Mouse (Mus musculus) duodenum, adult 2 months (tissue): ENCODE measurements around the gene Stk33. TPM values are rescaled to one million over a fixed set of nuclear protein-coding genes. Genes with fewer than 3 reads are reported as not detected.

Source experiments
- polyA plus RNA-seq: library from polyadenylated mRNA; depleted of rRNA; stranded (reverse); fragments of >200 nt; gene quantifications from 2 replicates; pipeline ENCODE4 v1.2.3, GENCODE M21; 2012; ENCODE audit warnings: low replicate concordance; rRNA removed

Stk33 gene
- polyA plus RNA-seq: not detected in 2 replicates

DNA sequence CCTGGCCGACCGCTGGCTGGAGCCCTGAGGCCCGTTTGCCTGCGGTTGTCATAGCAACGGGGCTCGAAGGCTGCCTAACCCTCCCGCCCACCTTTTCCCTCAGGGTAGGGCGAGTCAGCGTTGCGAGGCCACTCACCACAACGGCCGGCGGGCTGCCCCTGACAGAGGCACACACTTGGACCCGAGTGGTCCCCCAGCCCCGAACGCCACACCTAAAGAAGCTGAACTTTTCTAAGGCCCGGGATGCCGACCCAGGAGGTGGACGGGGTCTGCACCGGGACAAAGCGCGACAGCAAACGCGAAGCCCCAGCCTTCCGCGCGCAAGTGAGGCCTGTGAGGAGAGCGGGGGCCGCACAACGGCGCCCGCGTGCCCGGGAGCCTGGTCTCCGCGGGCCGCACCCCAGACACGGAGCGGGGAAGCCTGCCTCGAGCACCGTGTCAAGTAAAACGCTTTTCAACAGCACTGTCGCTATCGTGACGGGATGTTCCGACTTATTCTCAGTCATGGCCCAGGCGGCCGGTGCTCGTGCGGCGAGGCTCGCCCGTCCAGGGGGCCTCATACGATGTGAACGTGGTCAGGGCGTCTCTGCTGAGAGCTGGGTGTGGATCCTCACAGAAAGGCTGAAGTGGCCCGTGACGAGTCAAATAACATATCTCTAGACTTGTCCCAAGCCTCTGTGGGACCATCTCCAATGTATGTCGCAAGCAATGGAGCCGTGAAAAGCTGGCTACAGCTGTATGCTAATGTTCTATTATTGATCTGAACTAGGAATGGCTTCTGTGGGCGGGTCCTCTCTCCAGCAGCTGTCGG lies at the start of gene Stk33:
TSS of gene Stk33 (minus strand) at position 301 of the 811 bp plus-strand sequence.

Other genes with a start within 250 kb of the Stk33 start
- 0.02 and 0.05 TPM in 2 replicates for gene Trim66, start 69.1 kb upstream of the Stk33 start, polyA plus RNA-seq
- gene Rpl27a, start 80.1 kb upstream of the Stk33 start, polyA plus RNA-seq: 239 and 252 TPM in 2 replicates